Comparison of ENCODE assay signal across 30 mouse cellular contexts in the genomic region with DNA sequence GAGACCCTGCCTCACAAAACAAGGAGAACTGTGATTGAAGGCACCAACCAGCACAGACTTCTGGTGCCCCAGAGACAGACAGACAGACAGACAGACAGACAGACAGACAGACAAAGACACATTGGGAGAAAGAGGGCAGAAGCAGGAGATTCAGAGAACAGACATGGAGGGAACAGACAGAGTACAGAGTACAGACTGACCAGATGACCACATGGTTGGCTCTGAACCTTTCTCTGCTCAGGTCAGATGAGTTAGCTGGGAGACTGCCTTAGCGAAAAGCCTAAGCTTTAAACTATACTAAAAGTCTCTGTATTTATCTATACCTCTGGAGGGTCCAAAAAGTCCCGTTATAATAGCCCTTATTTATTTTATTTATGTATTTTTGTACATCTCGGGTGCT. TPM values are rescaled to one million over a fixed set of nuclear protein-coding genes. Genes with fewer than 3 reads are reported as not detected.
DNase-seq lines count a peak whose midpoint lies in the region; ATAC-seq and TF ChIP-seq lines count a peak whose summit lies in the region.
"Had no signal": no experiment of that assay in that cellular context is flagged by ENCODE, and none has a peak within 500 bp of the region (broad histone marks: within the 10 kb centered on the region; RNA-seq: fewer than 3 reads in every experiment).

No protein-coding gene starts in this region.

- H3K36me3 ChIP-seq in kidney, adult 2 months (ENCODE audit: control insufficient read depth, insufficient read depth, low read length): no peaks in the 10 kb centered on the region
- no peaks in the 10 kb centered on the region for H3K36me3 ChIP-seq in kidney, embryonic 15.5 days
- H3K36me3 ChIP-seq in kidney, embryonic 16.5 days (ENCODE audit: insufficient read depth, low read length): no peaks in the 10 kb centered on the region
- no peaks in the 10 kb centered on the region for H3K36me3 ChIP-seq in liver, embryonic 12.5 days
- H3K36me3 ChIP-seq in liver, embryonic 11.5 days (ENCODE audit: control insufficient read depth, insufficient read depth, low read length): no peaks in the 10 kb centered on the region
- H3K36me3 ChIP-seq: embryonic facial prominence, embryonic 13.5 days; embryonic facial prominence, embryonic 15.5 days; forebrain, embryonic 10.5 days; forebrain, embryonic 12.5 days; G1E had no signal

- H3K9me3 ChIP-seq in kidney, embryonic 15.5 days (replicated peaks): no peaks in the 10 kb centered on the region
- H3K9me3 ChIP-seq in kidney, embryonic 16.5 days (ENCODE audit: low read length): peaks cover 10% of the 10 kb centered on the region; the same call in 1 of the 2 replicates
- no peaks in the 10 kb centered on the region for H3K9me3 ChIP-seq in liver, embryonic 12.5 days (replicated peaks)
- H3K9me3 ChIP-seq in liver, embryonic 11.5 days (ENCODE audit: control insufficient read depth, low read length): no peaks in the 10 kb centered on the region
- H3K9me3 ChIP-seq: embryonic facial prominence, embryonic 13.5 days; embryonic facial prominence, embryonic 15.5 days; forebrain, embryonic 10.5 days had no signal

- TF ChIP-seq POLR2A in kidney, adult 2 months (IDR thresholded peaks at IDR 0.05; ENCODE audit: low read depth, low read length): no peak
- no peak for TF ChIP-seq POLR2A in bone marrow, adult 2 months (IDR thresholded peaks at IDR 0.05; ENCODE audit: borderline replicate concordance, control insufficient read depth, low read depth, low read length)

- no peak overlapping the region for H3K4me2 ChIP-seq in kidney, embryonic 15.5 days
- no peak overlapping the region for H3K4me2 ChIP-seq in kidney, embryonic 16.5 days (replicated peaks; ENCODE audit: low read depth, low read length)
- H3K4me2 ChIP-seq in liver, embryonic 12.5 days: no peak overlapping the region
- no peak overlapping the region for H3K4me2 ChIP-seq in liver, embryonic 11.5 days
- H3K4me2 ChIP-seq: embryonic facial prominence, embryonic 13.5 days; embryonic facial prominence, embryonic 15.5 days; forebrain, embryonic 12.5 days had no signal

- 76% methylated on average over 3 of the region's 3 CpGs for WGBS in kidney, adult 2 months
- WGBS in kidney, embryonic 15.5 days: 93% methylated on average over 3 of the region's 3 CpGs
- WGBS in kidney, embryonic 16.5 days: 91% methylated on average over 3 of the region's 3 CpGs
- WGBS in liver, embryonic 12.5 days (ENCODE audit: insufficient replicate concordance): 82% methylated on average over 3 of the region's 3 CpGs
- 81% methylated on average over 3 of the region's 3 CpGs for WGBS in liver, embryonic 11.5 days
- WGBS in bone marrow, adult 2 months: 84% methylated on average over 3 of the region's 3 CpGs

- H3K4me1 ChIP-seq in kidney, adult 2 months (ENCODE audit: control insufficient read depth, insufficient read depth, low read length): peaks cover 24% of the 10 kb centered on the region
- H3K4me1 ChIP-seq in kidney, embryonic 15.5 days: peaks cover 20% of the 10 kb centered on the region
- peaks cover 19% of the 10 kb centered on the region for H3K4me1 ChIP-seq in kidney, embryonic 16.5 days (ENCODE audit: insufficient read depth, low read length)
- H3K4me1 ChIP-seq in liver, embryonic 12.5 days: no peaks in the 10 kb centered on the region
- no peaks in the 10 kb centered on the region for H3K4me1 ChIP-seq in liver, embryonic 11.5 days (replicated peaks; ENCODE audit: control insufficient read depth, insufficient read depth, low read length)
- peaks cover 6% of the 10 kb centered on the region; the same call in 1 of the 2 replicates for H3K4me1 ChIP-seq in bone marrow, adult 2 months (ENCODE audit: control insufficient read depth, insufficient read depth, low read length)
- H3K4me1 ChIP-seq: embryonic facial prominence, embryonic 15.5 days had no signal

- no peak for TF ChIP-seq CTCF in kidney, adult 2 months (conservative IDR thresholded peaks at IDR 0.05; ENCODE audit: insufficient read depth, insufficient read length, low read depth, low read length)
- TF ChIP-seq CTCF in bone marrow, adult 2 months (IDR thresholded peaks at IDR 0.05; ENCODE audit: control insufficient read depth, insufficient read depth, low read length): no peak

- no peak for ATAC-seq in kidney, embryonic 15.5 days (replicated peaks; ENCODE audit: low FRiP score)
- ATAC-seq in kidney, embryonic 16.5 days (ENCODE audit: low FRiP score, low TSS enrichment): no peak
- 0 out of 2 replicates have a peak, but pooled peaks have one; percentile 8 for ATAC-seq in liver, embryonic 12.5 days
- no peak for ATAC-seq in liver, embryonic 11.5 days (replicated peaks; ENCODE audit: low FRiP score)
- ATAC-seq: activated CD4-positive, CD25-positive, alpha-beta regulatory T cell, adult 4 months; CD4-positive, CD25-positive, alpha-beta regulatory T cell, adult 4 months; forebrain, embryonic 14.5 days; Patski had no signal

- DNase-seq in kidney, adult 2 months: peak; percentile 62
- peak; percentile 46 to 59 for DNase-seq in kidney, postnatal 36 days
- no peak for DNase-seq in liver, embryonic 11.5 days (ENCODE audit: low spot score)
- DNase-seq in right cerebral cortex, adult 18-20 months: no peak
- DNase-seq: adrenal gland, adult 8-10 months; adrenal gland, postnatal 14 days; adrenal gland, postnatal 36 days; B cell, adult 2 months; cerebellum, adult 11 months; cerebellum, adult 18-20 months; cerebellum, adult 8-10 months; cerebellum, adult 9-11 months; cerebellum, postnatal 14 days; cerebellum, postnatal 36 days; embryo, embryonic 11 days had no signal

- no peaks in the 10 kb centered on the region for H3K27me3 ChIP-seq in kidney, adult 2 months (replicated peaks; ENCODE audit: control insufficient read depth, insufficient read depth, low read length)
- H3K27me3 ChIP-seq in kidney, embryonic 15.5 days: no peaks in the 10 kb centered on the region
- no peaks in the 10 kb centered on the region for H3K27me3 ChIP-seq in kidney, embryonic 16.5 days (ENCODE audit: insufficient read depth, low read length)
- no peaks in the 10 kb centered on the region for H3K27me3 ChIP-seq in liver, embryonic 12.5 days (replicated peaks)
- H3K27me3 ChIP-seq in liver, embryonic 11.5 days (replicated peaks; ENCODE audit: control insufficient read depth, insufficient read depth, low read length): no peaks in the 10 kb centered on the region
- H3K27me3 ChIP-seq: CH12.LX; embryonic facial prominence, embryonic 13.5 days; embryonic facial prominence, embryonic 15.5 days; Patski had no signal

- H3K4me3 ChIP-seq in kidney, adult 2 months (ENCODE audit: insufficient read depth, low read depth, low read length): no peak overlapping the region
- no peak overlapping the region for H3K4me3 ChIP-seq in kidney, embryonic 15.5 days (replicated peaks)
- no peak overlapping the region for H3K4me3 ChIP-seq in kidney, embryonic 16.5 days (ENCODE audit: low read length)
- no peak overlapping the region for H3K4me3 ChIP-seq in liver, embryonic 12.5 days
- H3K4me3 ChIP-seq in liver, embryonic 11.5 days (ENCODE audit: low read depth, low read length): no peak overlapping the region
- no peak overlapping the region for H3K4me3 ChIP-seq in bone marrow, adult 2 months (replicated peaks; ENCODE audit: control insufficient read depth, low read depth, low read length)
- H3K4me3 ChIP-seq: embryonic facial prominence, embryonic 13.5 days; embryonic facial prominence, embryonic 15.5 days; erythroblast, embryonic 14.5 days; forebrain, embryonic 10.5 days; forebrain, embryonic 12.5 days had no signal

- H3K27ac ChIP-seq in kidney, adult 2 months (ENCODE audit: insufficient read depth, low read depth, low read length): no peak overlapping the region
- H3K27ac ChIP-seq in kidney, embryonic 15.5 days: no peak overlapping the region
- no peak overlapping the region for H3K27ac ChIP-seq in kidney, embryonic 16.5 days (ENCODE audit: low read length)
- no peak overlapping the region for H3K27ac ChIP-seq in liver, embryonic 12.5 days
- H3K27ac ChIP-seq in liver, embryonic 11.5 days (ENCODE audit: low read depth, low read length): no peak overlapping the region
- H3K27ac ChIP-seq in bone marrow, adult 2 months (ENCODE audit: control insufficient read depth, insufficient read depth, low read depth, low read length, poor library complexity): peak overlapping the region; percentile 50; the same call in 1 of the 2 replicates
- H3K27ac ChIP-seq: embryonic facial prominence, embryonic 13.5 days; embryonic facial prominence, embryonic 15.5 days; forebrain, embryonic 10.5 days; forebrain, embryonic 12.5 days had no signal

- H3K9ac ChIP-seq in kidney, embryonic 15.5 days: no peak overlapping the region
- H3K9ac ChIP-seq in kidney, embryonic 16.5 days (replicated peaks; ENCODE audit: low read length): no peak overlapping the region
- no peak overlapping the region for H3K9ac ChIP-seq in liver, embryonic 12.5 days
- no peak overlapping the region for H3K9ac ChIP-seq in liver, embryonic 11.5 days (ENCODE audit: low read depth, low read length)
- H3K9ac ChIP-seq: embryonic facial prominence, embryonic 13.5 days; embryonic facial prominence, embryonic 15.5 days; forebrain, embryonic 12.5 days had no signal

RNA-seq across cellular contexts. Expression of a gene that starts 11.8 kb away (rescaled TPM):
- polyA plus RNA-seq in kidney, adult 2 months (2012; rRNA removed): 27.2 and 28.5 TPM in 2 replicates
- 10.5 and 17.0 TPM in 2 replicates for polyA plus RNA-seq in kidney, embryonic 15.5 days (2015; fragmentation: Nextera tagmentation; extraction: Ambion mirVana)
- 11.1 and 13.2 TPM in 2 replicates for polyA plus RNA-seq in kidney, embryonic 16.5 days (2015; fragmentation: Nextera tagmentation; extraction: Ambion mirVana)
- polyA plus RNA-seq in liver, embryonic 12.5 days (2016; fragmentation: Nextera tagmentation; extraction: Ambion mirVana): 2.0 and 2.3 TPM in 2 replicates
- 3.6 and 4.0 TPM in 2 replicates for polyA plus RNA-seq in liver, embryonic 11.5 days (2014; fragmentation: Nextera tagmentation; extraction: Ambion mirVana)
- polyA plus RNA-seq in bone marrow, adult 2 months (2011; ENCODE audit: insufficient read depth, insufficient read length, low replicate concordance, missing spikeins): 2.1 and 6.6 TPM in 2 replicates
- polyA plus RNA-seq: activated CD4-positive, CD25-positive, alpha-beta regulatory T cell, adult 4 months; CD4-positive, CD25-positive, alpha-beta regulatory T cell, adult 4 months; G1E had no signal

Comparison
In these comparisons a context has a peak if more than half of its experiments do, and no peak if none do; other contexts are left out.
1. DNase-seq: peak in kidney, adult 2 months (single experiment) and kidney, postnatal 36 days (2 of 2); none in liver, embryonic 11.5 days (single experiment) and right cerebral cortex, adult 18-20 months (single experiment).